Mouse (Mus musculus) lung, adult 2 months (tissue): Measurements from ENCODE around the gene Trp73.

Experiments
- CTCF ChIP-seq: fragments of 200-500 bp; IDR thresholded peaks from 2 replicates; pipeline ENCODE4 v1.5.1; 2011; ENCODE audit warnings: mild to moderate bottlenecking, low read length, control low read depth; ENCODE audit not compliant: insufficient read depth
- POLR2A ChIP-seq: fragments of 200-500 bp; IDR thresholded peaks from 2 replicates; pipeline ENCODE4 v1.6.1; 2011; ENCODE audit warnings: low read depth, mild to moderate bottlenecking, control low read depth, low read length, borderline replicate concordance; ENCODE audit errors: extremely low read depth

- no peak for TF ChIP-seq CTCF
- TF ChIP-seq POLR2A = no peak
These were observed 4.7 kb upstream of the Trp73 start for GRCm38 (mm10) chr4:154144712-154145111.
